Mouse (Mus musculus): ENCODE results near the gene Olfr791.

- TF ChIP-seq CTCF (IDR thresholded peaks at IDR 0.05; ENCODE audit: low read depth) (no peak), EP300 (optimal IDR thresholded peaks at IDR 0.05) (no peak)
Observed at GRCm38 (mm10) chr10:129498192-129498591, 23.4 kb upstream of the Olfr791 start, which contains the start of gene Olfr790.
